8 mouse cellular contexts compared by ENCODE assay signal in genomic region chr4:133262882-133263281, GRCm38 (mm10). TPM values are rescaled to one million over a fixed set of nuclear protein-coding genes. Genes with fewer than 3 reads are reported as not detected.
DNase-seq lines count a peak whose midpoint lies in the region; ATAC-seq and TF ChIP-seq lines count a peak whose summit lies in the region.
"Had no signal": no experiment of that assay in that cellular context is flagged by ENCODE, and none has a peak within 500 bp of the region (broad histone marks: within the 10 kb centered on the region; RNA-seq: fewer than 3 reads in every experiment).

Sytl1 (minus strand) TSS chr4:133263113.

- no peak within 1 kb of the TSS for H3K9ac ChIP-seq in midbrain, postnatal 0 days (replicated peaks; ENCODE audit: low read length, poor library complexity, severe bottlenecking)
- no peak within 1 kb of the TSS for H3K9ac ChIP-seq in limb, embryonic 15.5 days

- no peak within 1 kb of the TSS for H3K4me3 ChIP-seq in midbrain, embryonic 10.5 days
- no peak within 1 kb of the TSS for H3K4me3 ChIP-seq in midbrain, postnatal 0 days (ENCODE audit: low read depth, low read length)
- H3K4me3 ChIP-seq in embryonic facial prominence, embryonic 10.5 days = 0 out of 2 replicates have a peak within 1 kb of the TSS, but pooled peaks have one; percentile 13
- H3K4me3 ChIP-seq in limb, embryonic 15.5 days = peak within 1 kb of the TSS; percentile 27

- no peak for TF ChIP-seq CTCF in midbrain, postnatal 0 days (IDR thresholded peaks at IDR 0.05)

- H3K9me3 ChIP-seq in midbrain, embryonic 10.5 days (replicated peaks) = peaks cover 15% of the 10 kb centered on the region
- H3K9me3 ChIP-seq in midbrain, postnatal 0 days (ENCODE audit: low read length) = no peaks in the 10 kb centered on the region
- peaks cover 6% of the 10 kb centered on the region; the same call in 1 of the 2 replicates for H3K9me3 ChIP-seq in embryonic facial prominence, embryonic 10.5 days
- H3K9me3 ChIP-seq in limb, embryonic 15.5 days = no peaks in the 10 kb centered on the region

- whole genome bisulfite sequencing in midbrain, embryonic 10.5 days = 34% methylated on average over 7 of the region's 7 CpGs
- WGBS in midbrain, postnatal 0 days = 48% methylated on average over 7 of the region's 7 CpGs
- WGBS in embryonic facial prominence, embryonic 10.5 days = 43% methylated on average over 7 of the region's 7 CpGs
- 32% methylated on average over 7 of the region's 7 CpGs for WGBS in limb, embryonic 15.5 days

- peaks cover 50% of the 10 kb centered on the region for H3K36me3 ChIP-seq in midbrain, embryonic 10.5 days
- peaks cover 27% of the 10 kb centered on the region for H3K36me3 ChIP-seq in midbrain, postnatal 0 days (ENCODE audit: insufficient read depth, low read length)
- H3K36me3 ChIP-seq in embryonic facial prominence, embryonic 10.5 days (replicated peaks) = peaks cover 52% of the 10 kb centered on the region
- peaks cover 37% of the 10 kb centered on the region for H3K36me3 ChIP-seq in limb, embryonic 15.5 days

- H3K4me1 ChIP-seq in midbrain, embryonic 10.5 days = no peaks in the 10 kb centered on the region
- no peaks in the 10 kb centered on the region for H3K4me1 ChIP-seq in midbrain, postnatal 0 days (ENCODE audit: insufficient read depth, low read length)
- H3K4me1 ChIP-seq in embryonic facial prominence, embryonic 10.5 days = peaks cover 18% of the 10 kb centered on the region
- H3K4me1 ChIP-seq in limb, embryonic 15.5 days = peaks cover 6% of the 10 kb centered on the region; the same call in 1 of the 2 replicates

- DNase-seq in midbrain, embryonic 10.5 days (ENCODE audit: low spot score) = no peak
- no peak for DNase-seq in midbrain, postnatal 0 days (ENCODE audit: low spot score)
- DNase-seq in embryonic facial prominence, embryonic 10.5 days (ENCODE audit: low spot score) = no peak
- DNase-seq in thymus, postnatal 36 days = peak; percentile 44 to 57
- DNase-seq in left cerebral cortex, adult 9 months (ENCODE audit: low spot score in 2 of 2) = no peak
- DNase-seq: retina, postnatal 1 day had no signal

- 0 out of 2 replicates have a peak within 1 kb of the TSS, but pooled peaks have one; percentile 39 for H3K27ac ChIP-seq in midbrain, embryonic 10.5 days (replicated peaks)
- no peak within 1 kb of the TSS for H3K27ac ChIP-seq in midbrain, postnatal 0 days (ENCODE audit: low read depth, low read length)
- H3K27ac ChIP-seq in embryonic facial prominence, embryonic 10.5 days (replicated peaks) = peak within 1 kb of the TSS; percentile 71
- peak within 1 kb of the TSS; percentile 75 for H3K27ac ChIP-seq in limb, embryonic 15.5 days

- H3K27me3 ChIP-seq in midbrain, embryonic 10.5 days (ENCODE audit: low read depth, poor library complexity, severe bottlenecking) = peaks cover 12% of the 10 kb centered on the region
- H3K27me3 ChIP-seq in midbrain, postnatal 0 days (ENCODE audit: insufficient read depth, low read length) = no peaks in the 10 kb centered on the region
- H3K27me3 ChIP-seq in embryonic facial prominence, embryonic 10.5 days (replicated peaks; ENCODE audit: low read depth, poor library complexity, severe bottlenecking) = peaks cover 14% of the 10 kb centered on the region
- no peaks in the 10 kb centered on the region for H3K27me3 ChIP-seq in limb, embryonic 15.5 days

- no peak within 1 kb of the TSS for H3K4me2 ChIP-seq in midbrain, postnatal 0 days (ENCODE audit: low read depth, low read length, poor library complexity, severe bottlenecking)
- peak within 1 kb of the TSS; percentile 22 for H3K4me2 ChIP-seq in limb, embryonic 15.5 days

- no peak for ATAC-seq in midbrain, postnatal 0 days (ENCODE audit: low FRiP score)
- ATAC-seq in limb, embryonic 15.5 days (ENCODE audit: insufficient number of reproducible peaks, low FRiP score, low TSS enrichment, low read depth) = no peak
- ATAC-seq in cerebellum, adult (ENCODE audit: insufficient number of reproducible peaks, low FRiP score, low TSS enrichment) = no peak

RNA-seq across cellular contexts. Expression of gene Sytl1, which starts in this region (rescaled TPM):
- 1.3 and 1.5 TPM in 2 replicates for polyA plus RNA-seq in midbrain, embryonic 10.5 days (2016; fragmentation: Nextera tagmentation; extraction: Ambion mirVana)
- 1.6 TPM in 1 of 2 replicates, not detected in the other for total RNA-seq in midbrain, postnatal 0 days (2014; rRNA removed)
- polyA plus RNA-seq in midbrain, postnatal 0 days (2015; fragmentation: Nextera tagmentation; extraction: Ambion mirVana) = 0.21 and 0.26 TPM in 2 replicates
- 1.3 and 1.6 TPM in 2 replicates for polyA plus RNA-seq in embryonic facial prominence, embryonic 10.5 days (2016; fragmentation: Nextera tagmentation; extraction: Ambion mirVana)
- polyA plus RNA-seq in limb, embryonic 15.5 days (2015; fragmentation: Nextera tagmentation; extraction: Ambion mirVana) = 54.1 and 57.4 TPM in 2 replicates

Comparison
In these comparisons a context has a peak if more than half of its experiments do, and no peak if none do; other contexts are left out.
1. RNA of gene Sytl1 (polyA plus RNA-seq): 54.1 to 57.4 TPM in limb, embryonic 15.5 days; 1.3 to 1.6 TPM in embryonic facial prominence, embryonic 10.5 days, 1.3 to 1.5 TPM in midbrain, embryonic 10.5 days and 0.21 to 0.26 TPM in midbrain, postnatal 0 days; every median in the first group is over 10 times any median in the second.
2. DNase-seq: peak in thymus, postnatal 36 days (2 of 2); none in midbrain, embryonic 10.5 days (single experiment), midbrain, postnatal 0 days (single experiment), embryonic facial prominence, embryonic 10.5 days (single experiment) and left cerebral cortex, adult 9 months (0 of 2).
3. H3K4me3 ChIP-seq: peak in embryonic facial prominence, embryonic 10.5 days (single experiment) and limb, embryonic 15.5 days (single experiment); none in midbrain, embryonic 10.5 days (single experiment) and midbrain, postnatal 0 days (single experiment).